Mouse (Mus musculus) R1 (cell line): ENCODE results near the gene Eif3l.
"Not testable (repeated sequence)": the region's sequence is repeated elsewhere in the genome, so short reads cannot be mapped to it uniquely, and the experiment has no call there.

Experiments
- DNase-seq: peaks from one replicate; pipeline ENCODE4 v3.0.0-alpha.2; 2018; ENCODE audit warnings: low read depth, low spot score

The Eif3l gene

DNA sequence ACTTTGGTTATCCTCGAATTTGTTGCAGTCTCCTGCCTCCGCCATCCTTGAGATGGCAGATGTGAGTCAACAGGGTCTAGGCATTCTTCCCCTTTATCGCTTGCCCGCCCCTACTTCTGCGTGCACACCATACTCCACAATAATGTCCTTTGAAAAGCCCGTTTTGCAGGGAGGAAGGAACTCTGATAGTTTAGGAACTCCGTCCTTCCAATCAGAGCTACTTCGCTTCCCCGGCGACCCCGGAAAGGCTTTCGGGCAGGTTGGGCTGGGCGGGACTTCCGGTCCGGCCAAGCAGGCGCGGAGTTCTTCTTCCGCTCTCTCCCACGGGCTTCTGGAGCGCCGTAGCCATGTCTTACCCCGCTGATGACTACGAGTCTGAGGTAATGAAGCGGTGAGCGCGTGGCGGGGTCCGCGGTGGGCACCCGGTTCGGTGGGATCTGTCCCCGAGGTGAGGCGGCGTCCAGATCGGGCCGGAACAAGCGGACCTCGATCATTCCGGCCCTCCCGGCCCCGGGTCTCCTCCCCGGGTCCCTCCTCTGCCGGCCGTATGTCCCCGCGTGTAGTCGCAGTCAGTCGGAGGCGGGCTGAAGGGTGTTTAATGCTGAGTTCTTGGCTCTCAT is at the start of gene Eif3l:
Gene Eif3l (plus strand): TSS at position 267 of the 620 bp plus-strand sequence.
- DNase-seq = peak; percentile 93

DNA sequence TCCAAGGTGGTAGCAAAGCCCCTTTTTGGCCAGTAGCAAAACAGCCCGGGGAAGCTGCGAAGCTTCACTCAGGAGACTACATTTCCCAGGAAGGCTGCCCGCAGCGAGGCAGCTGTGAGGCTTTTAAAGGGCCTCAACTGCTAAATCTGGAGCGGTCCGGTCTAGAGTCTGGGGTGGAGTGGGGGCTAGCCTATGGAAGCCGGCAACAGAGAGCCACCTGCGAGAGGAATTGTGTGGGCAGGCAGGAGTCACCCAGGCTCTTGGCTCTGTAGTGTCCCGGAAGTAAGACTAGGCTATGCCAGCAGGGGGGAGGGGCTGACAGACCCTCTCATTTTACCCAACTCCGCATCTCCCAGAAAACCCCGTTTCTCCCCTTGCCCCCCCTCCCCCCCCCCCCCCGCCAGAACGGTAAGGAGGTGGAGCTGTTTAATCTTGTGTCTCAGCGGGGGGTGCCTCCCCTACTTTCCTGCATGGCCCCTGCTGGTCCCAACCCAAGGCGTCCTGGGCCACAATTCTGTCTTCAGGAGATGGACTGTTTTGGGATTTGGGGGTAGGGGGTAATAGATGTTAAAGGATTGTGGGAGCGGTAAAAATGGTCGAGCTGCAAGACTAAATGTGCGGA is 49.2 kb upstream of the Eif3l start:
- peak; percentile 47 for DNase-seq

DNA sequence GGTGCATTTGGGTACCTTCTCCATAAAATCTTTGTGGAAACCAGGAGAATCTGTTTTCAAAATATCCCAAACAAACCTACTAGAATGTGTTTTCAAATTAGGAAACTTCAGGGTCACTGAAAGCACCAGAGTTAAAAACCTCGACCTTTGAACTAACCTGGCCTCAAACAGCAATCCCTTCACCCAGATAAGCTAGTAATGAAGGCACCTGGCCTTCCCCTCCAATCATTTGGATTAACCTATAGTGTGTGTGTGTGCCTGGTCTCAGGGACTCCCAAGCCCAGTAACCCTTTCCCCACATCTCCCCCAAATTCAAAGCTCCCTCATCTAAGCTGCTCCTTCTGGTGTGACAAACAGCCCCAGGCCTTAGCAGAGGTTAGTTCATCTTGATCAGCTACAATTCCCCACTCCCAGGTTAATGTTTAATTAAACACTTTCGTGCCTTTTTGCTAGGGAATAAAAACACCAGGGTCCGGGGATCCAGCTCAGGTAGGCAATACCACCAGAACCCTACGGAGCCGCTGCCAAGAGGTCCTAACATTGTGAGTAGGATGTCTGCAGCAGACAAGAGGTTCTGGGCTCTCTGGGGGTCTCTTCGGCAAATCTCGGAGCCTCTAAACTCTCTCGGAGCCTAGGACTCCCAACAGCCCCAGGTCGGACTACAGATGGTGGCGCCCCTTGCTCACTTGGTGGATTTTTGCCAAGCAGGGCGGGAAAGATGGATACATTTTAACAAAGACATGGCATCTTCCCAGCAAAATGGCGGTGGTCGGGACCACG is 48.3 kb upstream of the Eif3l start:
- DNase-seq = no peak

- DNase-seq = no peak
Observed at GRCm38 (mm10) chr15:79027291-79028205, 47.4 kb upstream of the Eif3l start.

- peak; percentile 87 for DNase-seq
Observed at GRCm38 (mm10) chr15:79028237-79028738, 46.7 kb upstream of the Eif3l start, which contains the start of gene H1f0. Gene H1f0, plus strand, starts transcription at chr15:79028450.

GRCm38 (mm10) chr15:79028823-79029484 is 46.0 kb upstream of the Eif3l start:
- DNase-seq = no peak

DNA sequence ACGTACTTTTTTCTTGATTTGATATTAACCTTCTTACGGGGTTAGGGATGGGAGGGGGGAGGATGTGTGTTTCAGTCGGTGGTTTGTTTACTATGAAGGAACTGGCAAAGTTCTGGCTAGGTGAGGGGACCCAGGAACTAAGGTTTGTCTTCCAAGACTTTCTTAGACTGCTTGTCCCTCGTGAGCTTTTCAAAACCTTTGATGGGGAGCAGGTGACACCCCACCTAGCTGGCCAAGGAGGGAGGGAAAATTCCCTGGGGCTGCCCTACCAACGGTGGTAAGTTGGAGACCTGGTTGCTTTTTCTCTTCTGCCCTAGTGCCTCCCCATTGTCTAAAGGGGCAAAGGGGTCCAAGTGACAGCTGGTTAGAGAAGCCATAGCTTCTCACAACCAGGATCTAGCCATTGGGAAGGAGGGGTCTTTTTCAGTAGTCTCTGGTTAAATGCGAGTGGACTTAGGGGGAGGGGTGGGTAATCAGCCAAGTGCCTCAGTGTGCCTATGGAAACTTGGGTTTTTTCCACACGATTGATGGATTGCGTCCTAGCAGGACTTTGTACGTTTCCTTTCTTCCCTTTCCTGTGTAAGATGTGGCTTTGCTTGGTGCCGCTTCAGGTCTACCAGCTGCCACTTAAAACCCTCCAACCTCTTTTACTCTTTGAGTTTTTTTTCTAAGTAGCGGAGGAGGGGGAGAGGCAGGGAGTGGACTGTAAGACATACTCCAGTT is 45.3 kb upstream of the Eif3l start:
- no peak for DNase-seq

DNA sequence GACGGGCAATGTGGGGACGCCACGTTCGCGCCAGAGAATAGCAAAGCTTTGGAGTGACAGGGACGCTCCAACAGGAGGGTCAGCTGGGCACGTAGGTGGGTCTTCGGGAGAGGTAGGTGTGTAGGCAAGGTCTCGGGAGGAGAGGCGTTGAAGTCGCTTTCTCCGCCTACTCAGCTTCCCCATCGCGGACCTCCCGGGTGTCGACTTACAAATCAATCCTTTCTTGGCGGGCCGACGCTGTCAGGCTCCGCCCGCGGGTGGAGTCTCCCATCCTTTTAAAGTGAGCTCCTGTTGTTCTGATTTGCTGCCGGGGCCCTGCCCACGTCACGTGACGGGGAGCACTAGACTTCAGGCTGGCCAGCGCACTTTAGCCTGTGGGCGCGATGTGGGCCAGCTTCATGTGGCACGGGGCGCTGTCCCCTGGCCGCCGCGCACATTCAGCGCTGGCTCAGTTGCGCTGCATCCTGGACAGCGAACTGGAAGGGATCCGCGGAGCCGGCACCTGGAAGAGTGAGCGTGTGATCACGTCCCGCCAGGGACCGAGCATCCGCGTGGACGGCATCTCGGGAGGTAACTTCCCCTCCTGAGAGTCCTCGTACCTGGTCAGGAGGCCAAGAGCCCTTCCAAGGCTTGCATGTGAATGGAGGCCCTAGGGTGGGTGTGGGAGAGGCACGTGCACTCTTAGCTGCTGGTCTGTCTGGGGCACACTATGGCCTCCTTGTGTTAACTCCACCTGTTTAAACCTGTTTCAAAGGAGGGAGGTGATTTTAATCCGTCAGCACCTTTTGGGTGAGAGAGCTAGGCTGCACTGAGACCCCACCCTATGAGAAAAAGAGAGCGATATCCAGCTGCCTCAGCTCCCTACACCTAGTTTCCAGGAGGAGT is 44.2 kb upstream of the Eif3l start:
- peak; percentile 97 for DNase-seq

DNA sequence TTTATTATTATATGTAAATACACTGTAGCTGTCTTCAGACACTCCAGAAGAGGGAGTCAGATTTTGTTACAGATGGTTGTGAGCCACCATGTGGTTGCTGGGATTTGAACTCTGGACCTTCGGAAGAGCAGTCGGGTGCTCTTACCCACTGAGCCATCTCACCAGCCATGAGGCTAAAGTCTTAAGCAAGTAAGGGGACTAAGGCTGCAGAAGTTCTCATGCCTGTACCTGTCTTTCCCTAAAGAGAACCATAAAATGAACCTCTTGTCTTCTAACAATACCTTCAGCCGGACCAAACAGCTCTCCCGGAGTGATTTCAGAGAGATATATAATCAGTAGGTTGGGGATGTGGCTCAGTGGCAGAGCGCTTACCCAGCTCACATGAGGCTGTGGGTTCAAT is 43.1 kb upstream of the Eif3l start:
- not testable (repeated sequence) for DNase-seq

DNA sequence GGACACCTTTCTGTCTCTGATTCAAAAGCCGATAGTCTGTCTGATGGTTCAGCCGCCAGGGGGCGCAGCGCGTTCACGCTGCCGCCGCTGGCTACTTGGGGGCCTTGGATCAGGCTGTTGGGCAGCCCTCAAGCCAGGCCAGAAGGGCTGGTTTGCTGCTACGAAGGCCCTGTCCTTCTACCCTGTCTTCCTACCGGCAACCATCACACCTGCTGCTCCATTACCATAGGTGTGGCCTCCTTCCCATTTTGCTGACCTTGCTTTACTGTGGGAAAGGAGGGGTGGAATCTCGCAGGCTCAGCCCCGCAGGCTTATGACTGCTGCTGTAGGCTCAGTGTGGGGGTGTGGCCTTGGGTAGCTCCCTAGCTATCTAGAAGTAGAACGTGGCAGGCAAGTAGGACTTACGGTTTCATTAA is 37.1 kb upstream of the Eif3l start:
- peak; percentile 91 for DNase-seq

DNA sequence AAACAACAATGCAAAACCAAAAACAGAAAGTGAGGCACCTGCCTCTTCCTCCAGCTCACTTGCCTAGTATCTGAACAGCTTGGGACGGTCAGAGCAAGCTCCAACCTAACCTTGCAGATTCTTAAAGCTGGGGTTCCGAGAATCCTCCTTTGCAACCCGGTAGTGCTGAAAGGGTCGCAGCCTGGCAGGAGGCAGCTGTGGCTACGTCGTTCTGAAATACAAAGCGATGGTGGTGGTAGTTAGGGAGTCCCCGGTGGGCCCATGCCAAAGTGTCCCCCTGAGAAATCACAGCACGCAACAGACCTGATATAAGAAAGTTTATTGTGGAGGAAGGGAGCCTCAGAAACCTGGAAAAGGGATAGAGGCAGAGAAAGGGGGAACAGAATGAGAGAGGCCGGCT is 36.6 kb upstream of the Eif3l start:
- DNase-seq = no peak

DNA sequence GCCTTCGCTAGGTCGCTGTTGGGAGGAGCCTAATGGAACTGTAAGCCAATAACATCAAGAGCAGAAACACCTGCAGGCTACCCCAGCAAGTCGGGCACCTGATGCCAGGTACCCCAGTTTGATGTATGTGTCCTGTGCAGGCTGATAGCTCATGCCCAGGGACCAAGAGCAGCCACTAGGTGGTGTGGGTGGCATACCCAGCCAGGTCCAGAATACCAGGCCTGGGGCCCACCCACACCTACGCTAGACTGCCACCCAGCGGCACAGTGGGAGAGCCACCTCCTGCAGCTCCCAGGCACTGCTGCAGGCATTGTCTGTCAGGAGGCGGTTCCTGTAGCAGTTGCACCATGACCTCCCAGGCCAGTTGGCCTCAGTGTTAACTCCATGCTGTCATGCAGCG is 36.1 kb upstream of the Eif3l start:
- DNase-seq = peak; percentile 59

- no peak for DNase-seq
Observed at GRCm38 (mm10) chr15:79040501-79041416, 34.2 kb upstream of the Eif3l start.

DNA sequence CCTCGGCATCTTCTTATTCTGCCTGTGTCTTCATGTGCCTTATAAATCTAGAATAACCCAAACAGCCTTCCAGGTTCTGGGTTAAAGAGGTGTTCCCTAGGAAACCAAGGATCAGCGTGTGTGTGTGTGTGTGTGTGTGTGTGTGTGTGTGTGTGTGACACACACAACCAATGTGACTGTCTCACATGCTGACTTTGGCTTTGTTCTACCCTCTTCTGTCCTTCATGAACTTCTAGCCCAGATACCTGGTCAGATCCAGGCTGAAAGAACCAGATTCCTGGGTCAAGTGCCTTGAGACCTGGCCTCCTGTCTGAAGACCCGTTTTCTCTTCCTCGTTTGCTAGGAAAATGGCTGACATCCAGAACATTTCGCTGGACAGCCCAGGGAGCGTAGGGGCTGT is 33.4 kb upstream of the Eif3l start, which contains the start of gene Galr3:
Gene Galr3 (plus strand): TSS at position 301 of the 400 bp plus-strand sequence.
- no peak for DNase-seq

DNA sequence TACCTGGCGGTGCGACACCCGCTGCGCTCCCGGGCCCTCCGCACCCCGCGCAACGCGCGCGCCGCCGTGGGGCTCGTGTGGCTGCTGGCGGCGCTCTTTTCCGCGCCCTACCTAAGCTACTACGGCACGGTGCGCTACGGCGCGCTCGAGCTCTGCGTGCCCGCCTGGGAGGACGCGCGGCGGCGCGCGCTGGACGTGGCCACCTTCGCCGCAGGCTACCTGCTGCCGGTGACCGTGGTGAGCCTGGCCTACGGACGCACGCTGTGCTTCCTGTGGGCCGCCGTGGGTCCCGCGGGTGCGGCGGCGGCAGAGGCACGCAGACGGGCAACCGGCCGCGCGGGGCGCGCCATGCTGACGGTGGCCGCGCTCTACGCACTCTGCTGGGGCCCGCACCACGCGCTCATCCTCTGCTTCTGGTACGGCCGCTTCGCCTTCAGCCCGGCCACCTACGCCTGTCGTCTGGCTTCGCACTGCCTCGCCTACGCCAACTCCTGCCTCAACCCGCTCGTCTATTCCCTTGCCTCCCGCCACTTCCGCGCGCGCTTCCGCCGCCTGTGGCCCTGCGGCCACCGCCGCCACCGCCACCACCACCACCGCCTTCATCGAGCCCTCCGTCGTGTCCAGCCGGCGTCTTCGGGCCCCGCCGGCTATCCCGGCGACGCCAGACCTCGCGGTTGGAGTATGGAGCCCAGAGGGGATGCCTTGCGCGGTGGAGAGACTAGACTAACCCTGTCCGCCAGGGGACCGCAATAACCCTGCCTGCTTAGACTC is 32.1 kb upstream of the Eif3l start:
- peak; percentile 59 for DNase-seq

DNA sequence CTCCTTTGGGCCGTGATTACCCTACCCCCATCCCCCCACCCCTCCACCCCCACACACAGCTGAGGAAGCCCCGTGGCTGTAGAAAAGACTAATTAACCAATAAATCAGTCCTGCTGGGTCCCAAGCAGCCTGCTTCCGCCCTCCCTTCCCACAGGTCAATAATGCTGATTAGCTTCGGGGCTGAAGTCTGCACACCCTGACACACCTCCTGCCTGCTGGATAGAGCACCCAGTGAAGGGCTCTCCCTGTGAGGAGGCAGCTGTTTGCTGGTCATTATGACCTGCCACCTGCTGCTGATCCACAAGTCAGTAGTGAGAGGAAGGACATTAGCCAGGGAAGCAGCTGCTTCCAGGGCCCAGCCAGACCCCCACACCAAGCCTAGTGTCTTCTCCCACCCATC is 30.1 kb upstream of the Eif3l start:
- no peak for DNase-seq

DNA sequence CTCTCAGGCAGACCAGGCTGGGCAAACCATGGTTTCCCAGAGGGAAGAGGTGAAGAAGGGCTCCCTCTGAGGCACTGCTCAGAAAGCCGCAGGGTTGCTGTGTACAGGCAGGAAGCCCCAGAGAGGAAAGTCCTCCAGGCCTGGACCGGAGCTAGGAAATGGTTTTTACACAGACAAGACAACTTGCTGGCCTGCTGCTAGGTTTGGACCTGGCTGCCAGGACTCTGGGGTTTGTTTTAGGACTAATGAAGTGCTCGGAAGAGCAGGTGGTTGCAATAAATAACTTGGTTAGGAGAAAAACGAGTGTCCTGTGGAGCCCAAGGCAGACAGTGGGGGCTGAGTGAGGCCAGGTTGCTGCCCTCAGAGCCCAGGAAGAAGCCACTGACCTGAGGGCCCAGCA is 26.8 kb upstream of the Eif3l start:
- no peak for DNase-seq
